Mouse (Mus musculus): ENCODE measurements around the gene Alg3. TPM values are rescaled to one million over a fixed set of nuclear protein-coding genes. Genes with fewer than 3 reads are reported as not detected.

The Alg3 gene
- polyA plus RNA-seq (2012; rRNA removed), result 19.7 and 22.4 TPM in 2 replicates

GRCm38 (mm10) chr16:20611357-20612227 lies at the start of gene Alg3, which contains the start of the genes Eef1akmt4 and Gm49333:
Alg3 (minus strand) TSS chr16:20611735.
Eef1akmt4 (plus strand) TSS chr16:20611593.
Gm49333 (plus strand) TSS chr16:20611610.
- peak; percentile 68 for DNase-seq (ENCODE audit: low read depth)

GRCm38 (mm10) chr16:20657661-20658060 lies 46.1 kb upstream of the Alg3 start:
- no peak for DNase-seq (ENCODE audit: low read depth)

DNA sequence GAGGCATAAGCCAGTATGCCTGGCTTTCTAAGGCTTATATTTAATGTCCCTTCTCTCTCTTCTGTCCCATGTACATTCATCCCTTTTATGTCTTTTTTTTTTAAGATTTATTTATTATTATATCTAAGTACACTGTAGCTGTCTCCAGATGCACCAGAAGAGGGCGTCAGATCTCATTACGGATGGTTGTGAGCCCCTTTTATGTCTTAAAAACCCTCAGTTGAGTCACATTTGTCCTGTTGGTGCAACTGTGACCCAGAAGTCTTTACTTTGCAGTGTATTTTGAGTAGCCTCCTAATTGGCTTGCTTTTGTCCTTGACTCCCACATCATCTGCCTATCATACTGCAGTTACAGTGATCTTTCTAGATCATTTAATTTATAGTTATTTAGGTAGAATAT lies 41.8 kb upstream of the Alg3 start:
- DNase-seq (ENCODE audit: low read depth), result no peak

DNA sequence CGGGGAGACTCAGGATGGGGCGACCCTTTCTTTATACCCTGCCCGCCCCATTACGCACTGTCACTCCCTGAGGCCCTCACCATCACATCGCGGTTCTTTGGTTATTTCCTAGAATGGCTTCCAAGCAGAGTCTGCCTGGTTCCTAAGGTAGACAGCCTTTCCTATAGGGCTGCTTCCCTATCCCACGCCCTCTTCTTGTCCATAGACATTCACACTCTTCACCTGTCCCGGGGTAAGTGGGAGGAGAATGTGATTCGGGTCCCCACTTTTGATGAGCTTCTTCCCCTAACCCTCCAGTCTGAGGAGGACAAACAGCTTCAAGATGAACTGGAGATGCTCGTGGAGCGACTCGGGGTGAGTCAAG lies 40.4 kb upstream of the Alg3 start:
- DNase-seq (ENCODE audit: low read depth), result no peak

- DNase-seq (ENCODE audit: low read depth), result peak; percentile 41
These were observed 39.8 kb upstream of the Alg3 start, which contains the start of gene Psmd2 for GRCm38 (mm10) chr16:20651076-20651946. Psmd2 (plus strand) TSS chr16:20651652.

DNA sequence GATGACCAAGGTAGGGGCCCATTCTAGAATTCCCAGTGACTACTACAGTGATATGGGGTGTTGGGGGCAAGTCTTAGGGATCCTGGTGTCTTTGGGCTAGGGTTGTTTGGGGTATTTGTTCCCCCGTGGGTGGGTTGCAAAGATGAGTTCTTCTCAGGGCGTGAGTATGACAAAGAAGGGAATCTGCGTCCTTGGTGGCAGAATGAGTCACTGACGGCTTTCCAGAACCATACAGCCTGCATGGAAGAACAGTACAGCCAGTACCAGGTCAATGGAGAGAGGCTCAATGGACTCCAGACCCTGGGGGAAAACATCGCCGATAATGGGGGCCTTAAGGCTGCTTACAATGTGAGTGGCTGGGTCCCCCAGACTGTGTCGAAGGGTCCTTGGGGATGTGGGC lies 32.4 kb upstream of the Alg3 start:
- no peak for DNase-seq (ENCODE audit: low read depth)

GRCm38 (mm10) chr16:20642161-20642560 lies 30.6 kb upstream of the Alg3 start:
- DNase-seq (ENCODE audit: low read depth), result no peak

DNA sequence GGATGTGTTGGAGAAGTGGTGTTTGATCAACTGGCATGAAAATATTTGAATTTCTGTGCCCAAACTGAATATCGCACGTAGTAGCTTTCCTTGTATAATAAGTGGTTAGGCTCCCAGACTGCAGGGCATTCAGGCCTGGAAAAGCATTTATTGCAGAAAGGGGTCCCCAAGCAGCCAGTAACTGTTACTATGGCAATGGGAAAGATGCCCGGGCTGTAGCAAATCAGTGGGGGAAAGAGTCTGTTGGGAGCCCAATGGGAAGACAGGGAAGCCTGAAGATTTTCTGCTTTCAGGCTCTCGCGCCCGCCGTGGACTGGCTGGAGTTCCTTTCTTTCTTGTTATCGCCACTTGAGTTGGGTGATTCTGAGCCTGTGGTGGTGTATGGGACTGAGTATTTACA lies 26.8 kb upstream of the Alg3 start:
- no peak for DNase-seq (ENCODE audit: low read depth)

DNA sequence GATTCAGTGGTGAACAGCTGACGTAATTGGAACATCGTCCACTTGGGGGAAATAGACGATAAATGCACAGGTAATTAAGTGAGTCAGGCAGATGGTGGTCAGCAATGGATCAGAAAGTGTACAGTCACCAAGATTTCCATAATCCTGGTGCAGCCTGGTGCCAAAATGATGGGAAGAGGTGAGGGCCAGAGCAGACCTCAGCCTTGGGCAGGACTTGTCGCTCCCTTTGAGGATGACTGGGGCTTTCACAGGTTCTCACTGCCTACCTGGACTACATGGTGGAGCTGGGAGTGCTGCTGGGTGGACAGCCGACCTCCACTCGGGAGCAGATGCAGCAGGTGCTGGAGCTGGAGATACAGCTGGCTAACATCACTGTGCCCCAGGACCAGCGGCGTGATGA lies 25.9 kb upstream of the Alg3 start:
- no peak for DNase-seq (ENCODE audit: low read depth)

- no peak for DNase-seq (ENCODE audit: low read depth)
These were observed 18.4 kb upstream of the Alg3 start, which contains the start of gene Ece2 for GRCm38 (mm10) chr16:20629731-20630634. Ece2 (plus strand) TSS chr16:20629828.

DNA sequence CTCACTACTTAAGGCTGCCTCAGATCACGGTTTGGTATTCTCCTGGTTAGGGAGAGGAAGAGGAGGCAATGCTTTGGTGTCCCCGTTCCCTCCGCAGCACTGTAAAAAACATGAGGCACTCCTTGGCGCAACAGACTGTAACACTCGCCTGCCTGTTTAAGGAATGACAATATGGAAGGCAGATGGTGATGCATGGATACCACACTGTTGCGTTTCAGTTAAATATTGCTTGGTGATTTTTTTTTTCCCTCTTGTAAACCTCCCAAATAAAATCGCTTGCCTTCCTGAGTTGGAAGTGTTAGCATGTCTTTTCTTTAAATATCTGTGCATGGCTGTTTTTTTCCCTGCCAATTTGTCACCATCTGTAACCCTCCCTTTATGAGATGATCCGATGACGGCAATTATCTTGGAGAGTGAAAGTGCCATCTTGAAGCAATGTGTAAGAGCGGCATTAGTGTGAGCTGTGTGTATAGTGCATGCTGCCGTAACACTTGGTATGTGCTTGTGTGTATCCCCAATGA lies 17.4 kb upstream of the Alg3 start:
- DNase-seq (ENCODE audit: low read depth), result no peak

DNA sequence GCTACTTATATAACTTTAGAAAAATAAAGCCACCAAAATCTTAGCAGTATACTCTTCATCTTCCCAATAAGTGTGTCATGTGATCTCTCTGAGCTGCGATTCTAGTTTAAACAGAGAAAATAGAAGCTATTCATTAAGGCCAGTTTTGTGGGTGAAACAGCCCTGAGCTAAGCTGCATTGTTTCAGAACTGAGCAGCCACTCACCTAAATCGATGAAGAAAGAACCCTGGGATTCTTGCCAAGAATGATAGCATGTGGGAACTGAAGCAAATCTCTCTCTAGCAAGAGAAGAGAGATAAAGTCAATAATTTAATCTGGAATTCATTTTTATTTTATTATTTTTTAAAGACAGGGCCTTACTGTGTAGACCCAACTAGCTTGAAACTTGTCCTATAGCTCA lies 11.7 kb upstream of the Alg3 start:
- DNase-seq (ENCODE audit: low read depth), result no peak

DNA sequence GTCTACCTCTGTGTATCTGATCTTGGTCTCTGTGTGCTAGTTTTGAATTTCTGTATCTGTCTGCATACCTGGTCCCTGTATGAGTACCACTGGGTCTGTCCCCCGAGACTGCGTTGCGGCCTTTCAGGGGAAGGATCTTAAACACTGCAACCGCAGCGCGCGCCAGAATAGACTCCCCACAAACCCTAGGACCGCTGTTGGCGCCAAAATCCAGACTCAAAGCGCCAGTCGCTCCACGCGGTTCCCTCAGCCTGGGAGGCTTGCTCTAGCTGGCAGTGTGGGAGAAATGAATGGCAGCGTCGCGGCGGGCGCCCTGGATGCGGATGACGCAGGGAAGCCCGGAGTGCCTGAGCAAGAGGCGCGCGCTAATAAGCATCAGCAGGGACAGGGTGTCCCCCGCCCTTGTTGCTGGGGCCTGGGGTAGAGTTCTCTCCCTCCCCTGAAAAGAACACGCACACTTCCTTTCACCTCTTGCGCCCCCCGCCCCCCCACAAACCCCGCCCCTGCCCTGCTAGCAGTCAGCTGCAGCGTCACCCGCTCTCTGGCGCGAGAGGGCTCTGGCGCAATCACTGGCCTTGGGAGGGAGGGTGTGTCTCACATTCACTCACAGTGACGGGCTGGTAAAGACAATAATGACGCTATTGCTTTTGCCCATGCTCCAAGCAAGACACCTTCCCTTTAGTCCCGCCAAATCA lies 10.6 kb upstream of the Alg3 start:
- DNase-seq (ENCODE audit: low read depth), result no peak

GRCm38 (mm10) chr16:20621191-20621990 lies 9.9 kb upstream of the Alg3 start, which contains the start of gene Camk2n2:
Camk2n2 (minus strand) TSS chr16:20621287.
- no peak for DNase-seq (ENCODE audit: low read depth)

DNA sequence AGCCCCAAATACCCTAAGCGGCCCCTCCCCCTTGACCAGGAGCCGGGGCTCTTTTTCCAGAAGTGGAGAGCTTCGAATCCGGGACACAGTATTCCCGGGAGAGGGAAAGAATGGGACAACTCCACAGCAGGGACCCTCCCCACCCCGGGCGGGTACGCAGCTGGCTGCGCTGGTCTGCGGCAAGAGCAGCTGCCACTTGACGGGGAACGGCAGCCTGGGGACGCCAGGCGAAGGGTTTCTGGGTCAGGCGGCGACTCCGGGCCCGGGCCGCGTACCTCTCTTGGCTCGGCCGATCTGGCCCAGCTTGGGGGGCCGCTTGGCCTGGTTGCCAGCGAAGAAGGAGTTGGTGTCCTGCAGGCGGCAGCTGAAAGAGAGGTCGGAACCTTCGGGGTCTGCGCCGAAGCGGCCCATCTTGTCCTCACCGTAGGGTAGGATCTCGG lies 9.2 kb upstream of the Alg3 start:
- DNase-seq (ENCODE audit: low read depth), result no peak

GRCm38 (mm10) chr16:20620399-20620735 lies 8.8 kb upstream of the Alg3 start:
- no peak for DNase-seq (ENCODE audit: low read depth)

- DNase-seq (ENCODE audit: low read depth), result no peak
These were observed 8.2 kb upstream of the Alg3 start for GRCm38 (mm10) chr16:20619541-20620398.

DNA sequence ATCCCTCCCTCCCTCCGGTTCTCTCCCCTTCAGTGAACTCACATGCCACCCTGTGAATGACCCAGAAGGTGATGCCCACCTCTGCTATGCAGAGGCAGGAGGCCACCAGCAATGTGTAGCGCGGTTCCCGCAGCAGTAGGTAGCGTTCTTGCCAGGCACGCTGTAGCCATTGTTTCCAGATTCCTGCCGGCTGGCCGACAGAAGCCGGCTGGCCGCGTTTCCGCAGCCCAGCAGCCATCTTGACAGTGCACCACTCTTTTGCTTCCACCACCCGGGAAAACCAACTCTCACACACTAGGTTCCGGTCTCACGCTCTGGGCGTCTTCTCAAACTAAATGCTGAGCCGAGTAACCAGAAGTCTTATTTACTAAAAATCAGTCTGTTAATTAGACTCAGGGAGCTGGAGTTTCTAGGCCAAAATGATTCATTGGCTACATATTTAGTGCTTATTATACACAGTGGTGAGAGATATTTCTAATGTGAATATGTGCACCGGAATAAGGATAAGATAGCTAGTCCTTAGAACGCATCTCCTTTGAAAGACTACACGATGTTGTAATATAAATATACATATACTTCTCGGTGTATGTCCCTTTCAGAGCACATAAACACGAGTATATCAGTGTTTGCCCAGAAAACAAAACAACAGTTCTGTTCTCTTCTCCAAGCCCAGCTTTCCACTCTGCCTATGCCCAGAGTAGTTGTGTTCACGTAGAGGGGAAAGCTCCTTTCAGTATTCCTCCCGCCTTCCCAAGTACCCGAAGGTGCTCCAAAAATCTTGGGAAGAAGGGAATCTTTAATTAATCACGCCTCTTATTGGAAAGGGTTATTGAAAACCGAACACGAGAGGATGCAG lies 806 bp downstream of the Alg3 start:
- no peak for DNase-seq (ENCODE audit: low read depth)

Data from gonadal fat pad, adult 2 months (tissue).